Mouse (Mus musculus) ovary, adult 18-20 months (tissue): ENCODE results near the gene Smarce1.

ENCODE experiments used
- DNase-seq: peaks from one replicate; pipeline ENCODE4 v3.0.0; 2022; ENCODE audit warnings: low spot score, mixed read lengths

The Smarce1 gene

DNA sequence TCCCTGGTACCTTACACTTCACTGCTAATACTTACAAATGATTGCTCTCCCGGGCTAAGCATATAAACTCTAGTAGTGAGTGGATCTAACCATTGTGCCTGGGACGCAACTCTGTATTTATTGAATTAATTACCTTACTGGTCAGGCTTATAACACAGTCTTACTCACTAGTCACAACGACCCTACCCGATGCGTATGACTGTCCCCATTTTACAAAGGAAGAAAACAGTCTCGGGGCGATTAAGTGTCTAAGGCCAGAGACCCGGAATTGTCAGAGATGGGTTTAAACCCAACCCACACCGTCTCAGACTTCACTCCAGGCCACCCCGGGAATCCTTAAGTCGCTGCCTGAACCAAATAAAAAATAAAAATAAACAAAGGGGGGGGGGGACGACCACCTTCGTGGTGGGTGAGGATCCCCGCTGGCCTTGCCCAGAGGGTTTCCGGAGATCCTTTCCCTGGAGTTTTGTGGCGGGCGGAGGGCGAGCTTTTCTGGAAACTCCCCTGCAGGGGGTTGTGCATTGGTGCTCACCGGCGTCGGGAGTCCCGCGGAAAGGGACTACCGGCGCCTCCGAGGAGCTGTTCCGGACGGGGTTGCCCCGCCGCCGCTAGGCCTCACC lies 1.1 kb downstream of the Smarce1 start:
- no peak for DNase-seq

DNA sequence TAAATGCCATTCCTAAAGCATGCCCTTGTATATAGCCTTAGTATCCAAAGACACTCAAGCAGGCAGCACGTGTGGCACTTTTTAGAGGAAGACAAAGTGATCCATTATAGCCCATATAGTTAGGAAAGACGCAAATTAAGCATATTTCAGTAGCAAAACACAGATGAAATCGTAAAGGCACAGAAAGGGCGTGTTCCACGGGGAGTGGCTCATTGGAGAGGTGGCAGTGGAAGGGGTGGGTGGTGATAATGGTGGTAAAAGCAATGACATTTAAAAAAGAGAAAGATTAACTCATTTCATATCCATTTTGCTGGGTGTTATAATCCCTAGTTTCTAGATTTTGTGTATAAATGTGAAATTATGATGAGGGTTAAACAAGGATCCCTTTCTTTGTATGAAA lies 4.5 kb downstream of the Smarce1 start:
- DNase-seq: no peak

DNA sequence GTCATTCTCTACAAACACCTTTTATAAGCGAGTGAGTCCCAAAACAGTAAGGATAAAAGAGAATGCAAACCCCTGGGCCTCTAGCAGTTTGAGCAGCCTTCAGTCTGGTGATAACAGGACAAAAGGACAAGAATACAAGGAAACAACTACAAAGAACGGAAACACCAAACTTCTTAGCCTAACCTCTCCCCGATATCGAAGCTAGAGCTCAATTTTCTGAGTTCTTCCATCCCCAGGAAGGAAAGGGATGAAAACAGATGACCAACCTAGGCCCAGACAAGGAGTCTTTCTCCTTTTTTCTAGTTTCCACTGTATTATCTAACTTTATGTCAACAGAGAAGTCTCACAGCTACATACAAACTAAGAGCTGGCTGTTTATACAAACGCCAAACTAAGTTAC lies 7.5 kb downstream of the Smarce1 start:
- no peak for DNase-seq

DNA sequence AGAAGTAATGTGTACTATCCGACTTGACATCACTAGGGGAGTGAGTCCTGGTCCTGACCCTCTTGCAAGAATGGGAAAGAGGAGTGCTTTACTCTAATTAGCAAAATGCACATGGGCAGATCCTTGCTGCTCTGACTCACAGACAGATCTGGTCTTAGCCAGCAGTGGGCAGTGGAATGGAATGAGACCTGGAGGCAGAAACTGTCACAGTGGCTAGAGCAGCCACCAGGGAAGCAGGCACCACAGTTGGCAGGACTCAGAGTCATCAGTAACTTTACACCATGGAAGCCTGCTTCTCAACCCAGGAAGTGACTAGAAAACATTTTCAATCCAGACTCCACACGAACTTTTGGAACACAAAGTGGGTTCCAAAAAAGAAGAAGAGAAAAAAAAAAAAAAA lies 9.0 kb downstream of the Smarce1 start:
- DNase-seq: no peak

DNA sequence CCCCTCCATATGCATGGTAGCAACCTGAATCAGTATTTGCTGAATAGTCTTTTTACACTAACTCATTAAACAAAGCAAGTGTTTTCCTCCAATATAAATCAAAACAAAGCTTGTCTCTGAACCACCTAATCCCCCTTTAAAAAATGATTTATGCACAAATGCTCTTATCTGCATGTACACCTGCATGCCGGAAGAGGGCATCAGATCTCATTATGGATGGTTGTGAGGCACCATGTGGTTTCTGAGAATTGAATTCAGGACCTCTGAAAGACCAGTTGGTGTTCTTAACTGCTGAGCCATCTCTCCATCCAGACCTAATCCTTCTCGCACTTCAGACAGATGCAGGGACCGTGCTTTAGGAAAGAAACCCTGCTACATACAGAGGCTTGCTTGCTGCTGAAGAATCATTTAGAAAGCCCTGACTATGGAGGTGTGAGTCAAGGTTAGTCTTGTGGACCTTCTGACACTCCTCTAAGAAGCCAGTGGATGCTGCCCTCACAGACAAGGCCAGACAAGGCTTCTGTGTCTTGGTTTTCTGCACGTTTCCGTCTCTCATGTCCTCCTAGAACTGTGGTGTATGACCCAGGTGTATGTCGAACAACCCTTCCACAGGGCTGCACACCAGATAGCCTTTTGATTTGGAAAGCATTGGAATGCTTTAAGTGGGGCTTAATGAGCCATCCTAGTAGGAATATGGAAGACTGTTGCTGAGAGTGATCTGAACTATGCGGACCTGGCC lies 13.4 kb downstream of the Smarce1 start:
- no peak for DNase-seq

DNA sequence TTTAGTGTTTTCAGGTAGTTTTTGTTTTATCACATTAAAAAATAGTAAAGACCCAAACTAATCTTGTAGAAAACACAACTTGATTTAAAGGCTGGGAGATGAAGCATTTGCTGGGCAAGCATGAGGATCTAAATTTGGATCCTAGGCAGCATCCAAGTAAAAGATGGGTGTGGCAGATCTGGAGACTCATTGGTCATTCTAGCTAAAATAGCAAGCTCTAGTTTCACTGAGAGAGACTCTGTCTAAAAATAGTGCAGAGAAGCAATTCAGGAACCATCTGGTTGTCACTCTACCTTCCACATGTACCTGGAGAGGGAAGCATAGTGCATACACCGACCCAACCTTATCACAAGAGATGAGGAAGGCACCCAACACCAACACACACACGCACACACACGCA lies 14.6 kb downstream of the Smarce1 start:
- no peak for DNase-seq

DNA sequence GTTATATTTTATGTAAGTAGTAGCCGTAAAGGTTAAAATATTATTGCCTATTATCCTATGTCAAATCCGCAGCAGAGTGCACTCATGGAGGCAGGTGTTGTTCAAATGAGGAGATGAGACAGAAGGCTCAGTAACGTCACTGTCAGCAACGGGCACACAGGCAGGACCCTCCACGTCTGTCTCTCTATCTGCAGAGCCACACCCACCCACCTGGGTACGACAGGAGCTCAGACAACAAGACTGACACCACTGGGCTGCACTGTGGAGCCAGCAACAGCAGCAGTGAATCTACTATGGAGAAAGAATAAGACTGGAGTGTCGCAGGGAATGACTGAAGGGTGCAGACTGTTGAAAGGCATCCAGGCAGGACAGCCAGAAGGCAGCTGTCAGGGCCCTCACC lies 18.1 kb downstream of the Smarce1 start:
- DNase-seq: no peak

DNA sequence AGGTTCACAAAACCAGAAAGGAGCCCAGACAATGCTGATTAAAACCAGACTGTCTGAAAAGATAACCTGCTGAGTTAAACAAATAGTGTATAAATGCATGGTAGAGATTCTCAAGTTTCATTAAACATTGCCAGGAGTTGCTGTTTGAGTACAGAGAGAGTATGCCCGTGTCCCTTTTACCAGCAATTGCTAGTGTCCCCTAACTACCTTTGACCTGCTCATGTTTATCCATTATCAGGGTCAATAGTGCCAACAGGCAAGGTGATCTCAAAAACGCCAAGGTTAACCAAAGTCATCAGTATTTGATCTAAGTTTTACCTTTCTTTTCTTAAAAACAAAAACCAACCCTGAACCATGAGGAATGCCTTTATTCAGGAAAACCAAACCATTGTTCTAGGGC lies 18.9 kb downstream of the Smarce1 start:
- DNase-seq: no peak

DNA sequence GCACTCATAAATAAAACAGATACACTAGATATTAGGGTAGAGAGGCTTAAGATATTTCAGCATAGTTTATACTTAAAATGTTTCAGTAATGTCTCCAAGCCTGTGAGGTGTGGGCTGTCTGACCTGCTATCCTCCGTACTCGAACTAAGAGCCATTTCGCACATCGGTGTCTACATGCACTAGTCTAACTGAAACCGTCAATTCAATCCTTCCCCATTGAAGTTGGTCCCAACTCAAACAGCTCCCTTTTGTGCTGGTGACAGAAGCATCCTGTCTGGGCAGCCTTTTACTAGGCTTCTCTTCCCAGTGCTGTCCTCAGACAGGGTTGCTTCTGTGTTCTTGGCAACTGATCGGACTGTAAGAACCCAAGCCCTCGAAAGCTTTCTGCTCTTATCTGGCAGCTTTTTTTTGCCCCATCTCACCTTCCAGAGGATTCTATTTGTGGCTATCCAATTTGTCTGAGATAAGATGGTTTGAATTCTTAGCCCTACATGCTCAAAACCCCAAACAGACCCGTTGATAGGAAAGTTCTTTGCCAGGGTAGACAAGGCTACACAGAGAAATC lies 22.6 kb downstream of the Smarce1 start:
- DNase-seq: no peak

DNA sequence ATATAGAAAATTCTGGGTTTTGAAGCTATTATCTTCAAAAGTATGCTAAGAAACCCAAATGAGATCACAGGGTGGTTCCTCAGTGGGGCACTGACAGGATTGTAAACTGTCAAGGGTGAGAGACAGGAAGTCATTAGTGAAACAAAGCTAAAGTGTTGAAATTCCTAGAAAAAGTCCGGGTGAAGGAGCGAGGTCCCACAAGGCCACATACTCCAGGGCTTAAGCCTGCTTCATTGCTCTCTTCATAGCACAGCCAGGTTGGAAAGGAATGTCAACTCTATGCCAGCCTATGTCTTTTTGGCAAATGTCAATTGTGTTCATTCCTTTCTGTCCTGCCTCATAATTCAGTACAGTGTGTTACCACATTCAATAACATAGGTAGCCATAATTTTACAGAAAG lies 23.4 kb downstream of the Smarce1 start:
- no peak for DNase-seq

DNA sequence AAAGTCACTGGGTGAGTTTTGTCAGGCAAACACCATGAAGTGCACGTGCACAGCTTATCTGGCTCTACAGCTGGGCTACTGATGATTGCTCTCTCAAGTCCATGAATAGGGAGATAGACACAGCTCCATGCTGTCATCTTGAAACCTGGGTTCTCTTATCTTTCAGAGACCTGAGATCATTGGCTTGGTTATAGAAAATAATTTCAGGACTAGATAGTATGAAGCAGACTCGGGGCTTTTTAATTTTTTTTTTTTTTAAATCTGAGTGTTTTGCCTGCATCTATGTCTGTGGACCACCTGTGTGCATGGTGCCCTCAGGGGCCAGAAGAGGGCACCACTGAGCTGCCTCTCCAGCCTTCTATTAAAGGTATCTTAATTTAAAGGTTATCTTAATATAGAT lies 23.9 kb downstream of the Smarce1 start:
- DNase-seq: no peak

DNA sequence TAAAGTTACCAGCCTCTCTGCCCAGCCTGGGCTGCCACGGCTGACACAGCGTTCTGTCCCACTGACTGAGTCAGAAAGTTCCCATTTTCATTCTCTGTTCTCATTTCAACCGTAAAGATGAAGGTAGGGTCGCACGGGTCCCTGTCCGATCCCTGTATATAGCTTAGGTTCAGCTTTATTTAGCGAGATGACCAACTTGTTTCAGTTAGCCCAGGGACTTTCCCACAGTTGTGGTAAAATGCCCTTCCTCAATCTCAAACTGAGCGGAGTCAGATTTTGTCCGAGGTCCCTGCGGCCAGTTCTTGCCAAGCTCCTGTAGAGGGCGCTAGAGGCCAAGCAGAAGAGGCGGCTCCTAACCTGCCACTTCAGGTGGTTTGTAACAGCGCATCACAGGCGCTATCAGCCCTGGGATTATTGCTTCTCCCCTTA lies 41.6 kb downstream of the Smarce1 start:
- DNase-seq: no peak

DNA sequence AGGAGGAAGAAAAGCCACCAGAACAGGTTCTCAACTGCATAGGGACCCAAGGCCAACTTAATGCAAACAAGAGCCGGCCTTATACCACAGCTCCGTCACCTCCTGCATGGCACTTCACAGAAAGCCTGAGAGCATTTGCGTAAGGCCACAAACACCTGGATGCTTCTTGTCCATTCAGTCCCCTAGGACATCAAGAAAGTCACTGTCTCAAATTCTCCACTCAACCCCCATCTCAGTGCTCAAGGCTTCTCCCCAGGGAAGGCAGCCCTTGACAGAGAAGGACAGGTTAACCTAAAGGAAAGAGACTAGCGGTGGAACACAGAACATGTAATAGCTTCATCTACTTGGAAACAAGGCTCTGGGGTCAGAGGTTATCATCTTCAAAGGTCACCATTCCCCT lies 43.5 kb downstream of the Smarce1 start:
- DNase-seq: no peak

DNA sequence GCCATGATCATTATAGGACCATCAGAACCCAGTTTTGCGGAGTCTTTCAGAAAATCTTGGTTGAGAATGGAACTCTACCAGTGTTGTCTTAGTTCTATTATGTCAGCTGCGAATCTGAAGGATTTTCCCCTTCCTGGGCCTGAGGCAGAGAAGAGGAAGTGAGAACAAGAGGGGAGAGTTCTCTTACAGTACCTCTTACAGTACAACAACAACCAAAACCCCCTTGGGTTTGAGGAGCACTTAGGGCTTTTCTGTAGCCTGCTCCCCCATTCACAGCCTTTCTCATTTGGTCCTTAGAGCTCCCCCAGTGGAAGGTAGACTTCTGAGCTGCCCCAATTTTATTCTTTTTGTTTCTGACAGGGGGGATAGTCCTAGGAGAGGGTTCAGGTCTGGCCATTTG lies 44.0 kb downstream of the Smarce1 start:
- no peak for DNase-seq

DNA sequence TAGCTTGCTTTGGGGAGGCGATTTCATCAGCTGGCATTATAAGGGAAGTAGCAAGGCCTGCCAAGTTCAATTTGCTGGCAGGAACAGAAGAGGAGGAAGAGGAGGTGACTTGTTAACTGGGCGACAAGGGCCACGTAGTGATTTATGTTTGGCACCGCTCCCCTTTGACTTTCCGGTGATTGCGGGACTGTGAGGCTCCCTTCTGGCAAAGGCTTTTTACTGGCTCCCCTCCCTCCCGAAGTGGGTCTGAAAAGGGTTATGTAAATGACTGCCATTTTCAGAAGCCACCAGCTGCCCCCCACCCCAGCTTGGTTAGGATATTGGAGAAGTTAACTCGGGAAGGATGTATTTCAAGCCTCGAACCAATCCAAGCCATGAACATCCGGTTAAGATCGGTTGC lies 48.2 kb downstream of the Smarce1 start:
- no peak for DNase-seq

DNA sequence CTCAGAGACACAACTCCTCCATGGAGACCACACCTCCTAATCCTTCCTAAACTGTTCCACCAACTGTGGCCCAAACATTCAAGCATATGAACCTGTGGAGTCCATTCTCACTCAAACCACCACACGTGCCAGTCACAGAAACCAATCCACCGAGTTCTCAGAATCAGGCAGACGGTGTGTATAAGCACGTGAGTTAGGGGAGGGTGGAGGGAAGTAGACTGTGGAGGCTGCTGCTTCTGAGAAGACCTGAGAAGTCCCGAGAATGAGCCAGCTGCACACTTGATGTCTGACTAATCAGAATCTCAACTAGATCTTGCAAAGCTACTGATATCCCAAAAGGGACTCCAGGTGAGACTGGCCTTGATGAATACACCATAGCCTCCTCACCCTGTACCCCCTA lies 50.7 kb downstream of the Smarce1 start:
- DNase-seq: no peak

DNA sequence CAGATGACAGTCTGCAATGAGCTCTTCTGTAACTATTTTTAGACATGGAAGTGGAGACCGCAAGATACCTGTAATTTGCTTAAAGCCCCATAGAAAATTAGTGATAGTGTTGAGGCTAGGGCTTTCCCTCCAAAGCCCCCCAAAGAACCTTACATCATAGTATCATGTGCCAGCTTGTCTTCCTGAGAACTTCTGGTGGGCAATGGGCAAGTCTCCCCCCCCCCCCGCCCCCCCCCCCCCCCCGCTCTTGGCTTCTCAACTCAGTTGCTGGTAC lies 53.0 kb downstream of the Smarce1 start:
- DNase-seq: no peak

DNA sequence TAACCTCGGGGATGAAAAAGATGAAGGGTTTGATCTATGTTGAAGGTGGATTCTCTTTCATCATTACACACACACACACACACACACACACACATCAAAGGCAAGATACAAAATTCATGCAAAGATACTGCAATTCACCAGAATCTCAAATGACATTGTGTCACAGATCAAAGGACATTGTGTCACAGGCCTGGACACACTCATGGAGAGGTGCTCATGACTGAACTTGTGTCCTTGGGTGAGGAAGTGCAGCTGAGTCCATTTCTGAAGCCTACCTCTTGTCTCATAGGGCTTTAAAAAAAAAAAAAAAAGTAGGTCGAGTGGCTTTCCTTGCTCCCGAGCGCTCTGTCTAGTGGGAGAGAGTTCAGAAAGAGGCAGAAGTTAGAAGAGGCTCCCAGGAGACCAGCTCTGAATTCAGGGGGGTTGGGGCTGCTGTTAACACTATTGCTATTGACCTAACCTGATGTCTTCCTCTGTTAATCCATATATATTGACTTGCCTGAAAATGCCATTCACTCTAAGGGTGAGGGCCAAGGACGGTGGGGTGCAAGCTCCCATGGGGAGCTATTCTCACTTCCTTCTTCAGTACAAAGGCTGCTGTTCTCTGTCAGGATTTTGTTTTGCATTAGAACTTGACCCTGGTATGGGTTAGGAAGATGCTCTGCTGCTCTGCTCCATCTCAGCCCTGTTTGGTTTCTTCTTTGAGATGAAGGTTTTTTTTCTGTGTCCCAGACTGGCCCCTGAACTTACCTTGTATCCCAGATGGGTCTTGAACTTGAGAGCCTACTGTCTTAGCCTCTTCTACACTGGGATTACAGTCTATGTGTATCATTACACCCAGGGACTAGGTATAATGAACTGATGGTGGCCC lies 53.5 kb downstream of the Smarce1 start:
- DNase-seq: no peak

DNA sequence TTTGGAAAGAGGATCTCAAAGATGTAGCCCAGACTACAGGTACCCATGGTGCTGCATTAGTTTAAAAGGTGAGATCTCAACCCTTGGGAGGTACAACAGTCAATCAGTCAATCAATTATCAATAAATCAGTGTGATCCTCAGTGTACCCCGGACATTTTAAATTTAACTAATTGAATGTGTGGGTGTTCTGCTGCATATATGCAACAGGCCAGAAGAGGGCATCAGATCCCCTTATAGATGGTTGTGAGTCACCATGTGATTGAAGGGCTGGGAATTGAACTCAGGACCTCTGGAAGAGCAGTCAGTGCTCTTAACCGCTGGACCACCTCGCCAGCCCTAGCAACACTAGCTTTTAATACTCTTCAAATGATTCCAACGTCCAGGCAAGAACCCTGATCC lies 58.8 kb downstream of the Smarce1 start:
- no peak for DNase-seq

DNA sequence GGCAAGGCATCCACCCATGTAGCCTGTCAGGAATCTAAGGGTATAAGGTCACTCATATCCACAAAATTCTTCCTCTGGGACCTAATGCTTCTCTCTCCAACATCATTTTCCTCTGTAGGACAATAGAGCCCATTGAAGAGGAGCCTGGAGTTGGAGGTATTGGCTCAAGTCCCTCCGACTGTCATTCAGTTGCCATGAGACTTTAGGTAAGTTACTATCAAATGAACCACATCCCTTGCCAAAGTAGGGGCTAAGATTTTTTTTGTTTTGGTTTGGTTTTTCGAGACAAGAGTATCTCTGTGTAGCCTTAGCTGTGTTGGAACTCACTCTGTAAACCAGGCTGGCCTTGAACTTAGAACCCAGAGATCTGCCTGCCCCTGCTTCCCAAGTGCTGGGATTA lies 59.4 kb downstream of the Smarce1 start:
- DNase-seq: no peak

DNA sequence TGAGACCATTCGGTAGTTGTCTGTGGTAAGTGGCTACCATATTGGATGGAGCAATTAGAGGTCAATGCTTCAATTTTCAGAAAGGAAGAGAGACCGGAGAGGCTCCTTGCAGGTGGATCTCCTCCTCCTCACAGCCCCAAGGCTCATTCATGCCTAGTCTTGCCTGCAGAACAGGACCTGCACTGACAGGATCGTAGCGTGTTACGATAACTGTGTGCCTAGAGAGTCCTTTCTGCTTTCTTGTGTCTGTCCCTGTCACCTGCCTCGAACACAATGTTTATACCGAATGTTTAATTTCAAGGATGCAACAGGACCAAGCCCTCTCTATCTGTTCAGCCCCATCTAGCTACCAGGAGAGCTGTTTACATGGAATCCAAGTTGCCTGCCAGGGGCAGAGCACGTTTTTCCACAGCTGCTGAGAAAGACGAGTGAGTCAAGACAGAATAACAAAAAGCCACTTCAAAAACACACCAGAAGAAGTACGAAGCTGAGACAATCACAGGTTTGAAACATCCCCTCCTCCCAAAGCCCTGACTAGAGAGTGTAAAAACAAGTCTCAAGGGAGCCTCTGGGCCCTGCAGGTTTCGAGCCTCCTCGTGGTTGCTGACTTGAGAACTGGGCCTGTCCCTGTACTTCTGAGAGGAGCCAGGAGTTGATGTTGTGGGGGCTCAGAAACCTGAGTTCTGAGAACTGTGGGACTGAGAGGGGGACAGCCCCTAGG lies 60.1 kb downstream of the Smarce1 start:
- DNase-seq: no peak

DNA sequence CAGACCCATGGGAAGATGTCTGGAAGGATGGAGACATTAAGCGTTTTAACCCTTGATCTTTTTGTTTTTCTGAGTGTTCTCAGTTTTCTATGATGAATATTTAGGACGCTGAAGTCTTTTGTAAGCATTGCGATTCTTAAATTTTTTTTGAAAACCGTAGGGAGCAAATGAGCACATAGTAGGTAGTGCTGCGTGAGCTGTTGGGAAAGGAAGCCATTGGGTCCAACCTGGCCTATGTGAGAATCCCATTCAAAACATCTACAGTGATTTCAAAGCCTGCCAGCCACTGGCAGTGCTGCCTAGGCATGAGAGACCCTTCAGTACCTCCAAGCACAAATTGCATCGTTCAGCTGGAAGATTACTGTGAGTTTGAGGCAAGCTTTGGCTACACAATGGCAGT lies 60.8 kb downstream of the Smarce1 start:
- DNase-seq: no peak
